Mouse (Mus musculus): Measurements from ENCODE around the gene Rasl10a. TPM values are rescaled to one million over a fixed set of nuclear protein-coding genes. Genes with fewer than 3 reads are reported as not detected.
"Not testable (repeated sequence)": the region's sequence is repeated elsewhere in the genome, so short reads cannot be mapped to it uniquely, and the experiment has no call there.

The Rasl10a gene
- polyA plus RNA-seq, 1 experiment from 2014 or later: 0.68 TPM

GRCm38 (mm10) chr11:5064282-5065055 lies 6.5 kb downstream of the Rasl10a start:
- H3K27ac ChIP-seq: 0 out of 2 replicates have a peak overlapping the region, but pooled peaks have one; percentile 14
- H3K4me1 ChIP-seq (replicated peaks): peaks cover 36% of the 10 kb centered on the region

DNA sequence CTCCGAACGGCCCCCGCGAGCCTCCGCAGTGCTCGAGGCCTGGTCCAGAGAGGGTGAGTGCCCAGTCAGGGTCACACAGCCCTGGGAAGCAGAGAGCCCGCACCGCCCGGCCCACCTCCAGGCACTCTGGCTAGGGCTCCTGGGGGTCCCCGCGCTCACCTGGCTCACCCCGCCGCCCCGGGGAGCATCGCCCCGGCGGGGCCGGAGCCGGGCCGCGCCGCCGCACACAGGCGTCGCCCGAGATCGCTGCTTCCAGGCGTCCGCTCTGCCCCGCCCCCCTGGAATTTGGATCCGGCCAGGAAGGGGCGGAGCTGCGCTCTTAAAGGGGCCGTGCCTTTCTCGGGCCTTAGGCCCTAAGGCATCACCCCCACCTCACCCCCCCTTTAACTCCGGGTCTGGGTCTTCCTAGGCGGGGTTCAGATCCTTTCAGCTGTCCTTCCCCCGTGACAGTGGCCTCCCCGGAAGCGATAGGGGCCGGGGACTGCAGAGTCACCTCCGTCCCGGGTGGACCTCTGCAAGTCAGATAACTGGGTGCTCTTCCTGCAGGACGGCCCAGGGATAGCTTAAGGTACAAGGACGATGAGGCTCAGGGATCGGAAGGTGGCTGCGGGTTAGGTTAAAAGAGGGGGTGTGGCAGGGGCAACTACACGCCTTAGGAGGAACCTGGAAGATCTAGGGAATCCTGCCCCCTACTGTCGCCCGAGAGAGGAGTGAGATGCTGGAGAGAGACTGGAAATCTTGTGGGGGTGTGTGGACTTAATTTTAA lies 7.3 kb downstream of the Rasl10a start, which contains the start of gene Gas2l1:
Gene Gas2l1, minus strand, starts transcription at position 272 of the 766 bp plus-strand sequence.
- Histone ChIP-seq H3K4me1 (replicated peaks) (peaks cover 36% of the 10 kb centered on the region), H3K4me2 (replicated peaks) (peak within 1 kb of the TSS; percentile 95), H3K9ac (peak within 1 kb of the TSS; percentile 82), H3K4me3 (replicated peaks) (peak within 1 kb of the TSS; percentile 76), H3K36me3 (peaks cover 18% of the 10 kb centered on the region), H3K27me3 (replicated peaks) (peaks cover 21% of the 10 kb centered on the region), H3K27ac (peak within 1 kb of the TSS; percentile 74), H3K9me3 (no peaks in the 10 kb centered on the region)
- ATAC-seq: peak; percentile 86
- WGBS: under 1% methylated on average over 50 of the region's 50 CpGs

More at GRCm38 (mm10) chr11:5064282-5065055, 6.5 kb downstream of the Rasl10a start:
- peaks cover 28% of the 10 kb centered on the region for H3K27me3 ChIP-seq (replicated peaks)
- peak overlapping the region; percentile 95 for H3K4me2 ChIP-seq (replicated peaks)
- no peak for ATAC-seq
- H3K4me3 ChIP-seq (replicated peaks): peak overlapping the region; percentile 76
- peak overlapping the region; percentile 82 for H3K9ac ChIP-seq
- H3K9me3 ChIP-seq: no peaks in the 10 kb centered on the region
- WGBS: 19% methylated on average over 38 of the region's 38 CpGs
- H3K36me3 ChIP-seq: peaks cover 17% of the 10 kb centered on the region

DNA sequence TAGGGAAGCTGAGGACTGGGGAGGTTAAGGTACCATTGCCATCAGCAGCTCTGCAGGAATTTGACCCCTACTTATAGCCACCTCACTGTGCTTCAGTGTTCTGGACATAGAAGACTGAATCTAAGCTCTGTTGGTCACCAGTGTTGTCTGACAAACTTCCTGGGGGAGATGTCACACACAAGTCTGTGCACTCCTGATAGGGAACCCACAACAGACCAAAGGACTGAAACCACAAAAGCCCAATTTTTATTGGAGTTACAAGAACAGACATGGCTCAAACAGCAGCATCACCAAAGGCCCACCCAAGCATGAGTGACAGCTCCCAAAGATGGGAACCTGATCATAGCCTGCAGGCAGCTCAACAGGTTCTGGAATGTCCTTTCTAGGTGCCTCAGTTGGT lies 9.1 kb downstream of the Rasl10a start:
- Histone ChIP-seq H3K4me2 (replicated peaks) (no peak overlapping the region), H3K4me1 (replicated peaks) (peaks cover 23% of the 10 kb centered on the region), H3K9ac (no peak overlapping the region), H3K36me3 (peaks cover 28% of the 10 kb centered on the region), H3K27ac (no peak overlapping the region), H3K27me3 (replicated peaks) (peaks cover 5% of the 10 kb centered on the region; the same call in 1 of the 2 replicates), H3K9me3 (no peaks in the 10 kb centered on the region), H3K4me3 (replicated peaks) (no peak overlapping the region)
- no peak for ATAC-seq

DNA sequence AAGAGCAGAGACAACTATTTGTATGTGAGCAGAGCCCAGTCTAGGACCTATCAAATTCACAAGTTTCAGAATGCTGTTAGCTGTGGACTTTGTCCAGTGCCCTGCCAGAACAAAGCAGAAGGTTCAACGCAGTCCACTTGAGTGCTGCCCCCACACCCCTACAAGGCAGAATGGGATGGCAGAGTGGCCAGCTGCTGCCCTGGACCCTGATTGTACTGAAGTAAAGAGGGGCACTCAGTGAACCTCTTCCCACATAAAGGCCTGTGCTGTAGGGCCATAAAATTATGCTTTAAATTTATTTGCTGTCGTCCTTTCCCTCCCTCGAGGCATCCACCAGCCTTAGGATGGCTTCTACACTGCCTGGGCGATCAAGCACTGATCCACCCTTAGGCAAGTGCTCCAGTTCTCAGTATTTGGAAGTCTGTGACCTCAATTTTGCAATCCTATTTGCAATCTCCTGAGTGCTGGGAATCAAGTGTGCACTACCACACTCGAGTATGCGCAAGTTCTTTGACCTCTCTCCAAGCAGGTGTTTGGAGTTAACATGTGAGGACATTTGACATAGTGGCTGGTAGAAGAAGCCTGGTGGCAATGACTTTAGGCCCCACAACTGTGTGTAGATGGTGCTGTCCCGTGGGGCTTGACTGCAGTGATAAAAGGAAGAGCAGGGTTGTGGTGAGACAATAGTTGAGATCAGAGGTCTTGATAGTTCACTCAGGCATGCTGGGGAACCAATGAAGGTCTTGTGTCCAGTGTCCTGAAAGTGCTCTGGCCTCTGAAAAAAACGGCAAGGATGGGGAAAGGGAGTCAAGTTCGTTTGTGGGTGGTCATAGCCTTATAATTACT lies 10.4 kb downstream of the Rasl10a start:
- Histone ChIP-seq H3K4me2 (replicated peaks) (no peak overlapping the region), H3K27me3 (replicated peaks) (no peaks in the 10 kb centered on the region; the same call in 1 of the 2 replicates), H3K36me3 (peaks cover 40% of the 10 kb centered on the region), H3K4me3 (replicated peaks) (no peak overlapping the region), H3K4me1 (replicated peaks) (peaks cover 14% of the 10 kb centered on the region), H3K9ac (no peak overlapping the region), H3K27ac (no peak overlapping the region), H3K9me3 (no peaks in the 10 kb centered on the region)
- WGBS: 80% methylated on average over 9 of the region's 9 CpGs
- no peak for ATAC-seq

GRCm38 (mm10) chr11:5074882-5075281 lies 17.0 kb downstream of the Rasl10a start:
- no peaks in the 10 kb centered on the region for H3K9me3 ChIP-seq
- 70% methylated on average over 4 of the region's 4 CpGs for WGBS
- ATAC-seq: no peak
- no peak overlapping the region for H3K4me3 ChIP-seq (replicated peaks)
- H3K4me2 ChIP-seq (replicated peaks): no peak overlapping the region
- H3K4me1 ChIP-seq (replicated peaks): no peaks in the 10 kb centered on the region
- H3K9ac ChIP-seq: no peak overlapping the region
- peaks cover 42% of the 10 kb centered on the region for H3K36me3 ChIP-seq
- H3K27ac ChIP-seq: no peak overlapping the region
- H3K27me3 ChIP-seq (replicated peaks): no peaks in the 10 kb centered on the region

DNA sequence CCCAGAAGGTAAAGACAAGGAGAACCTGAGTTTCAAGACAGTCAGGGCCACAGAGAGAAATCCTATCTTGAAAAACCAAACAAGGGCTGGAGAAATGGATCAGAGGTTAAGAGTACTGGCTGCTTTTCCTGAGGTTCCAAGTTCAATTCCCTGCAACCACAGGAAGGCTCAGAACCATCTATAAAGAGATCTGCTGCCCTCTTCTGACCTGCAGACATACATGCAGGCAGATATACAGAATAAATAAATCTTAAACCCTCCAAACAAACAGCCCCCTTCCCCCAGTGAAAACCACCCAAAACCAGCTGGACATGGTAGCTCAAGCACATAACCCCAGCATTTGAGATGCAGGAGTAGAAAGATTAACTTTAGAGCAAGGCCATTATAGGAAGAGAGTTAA lies 17.8 kb downstream of the Rasl10a start:
- Histone ChIP-seq H3K27me3 (replicated peaks) (no peaks in the 10 kb centered on the region), H3K4me1 (replicated peaks) (no peaks in the 10 kb centered on the region), H3K4me2 (replicated peaks) (no peak overlapping the region), H3K4me3 (replicated peaks) (no peak overlapping the region), H3K36me3 (peaks cover 41% of the 10 kb centered on the region), H3K9ac (no peak overlapping the region), H3K27ac (no peak overlapping the region), H3K9me3 (no peaks in the 10 kb centered on the region)
- ATAC-seq: no peak

GRCm38 (mm10) chr11:5076843-5077242 lies 18.9 kb downstream of the Rasl10a start:
- not testable (repeated sequence) for H3K27me3 ChIP-seq (replicated peaks); H3K4me3 ChIP-seq (replicated peaks); H3K9me3 ChIP-seq; H3K9ac ChIP-seq; H3K27ac ChIP-seq; H3K4me1 ChIP-seq (replicated peaks); H3K4me2 ChIP-seq (replicated peaks)
- peak; percentile 29; the same call in 1 of the 2 replicates for ATAC-seq
- H3K36me3 ChIP-seq: peaks cover 40% of the 10 kb centered on the region
- WGBS: 79% methylated on average over 4 of the region's 5 CpGs

- Histone ChIP-seq H3K4me3 (replicated peaks) (no peak overlapping the region), H3K27me3 (replicated peaks) (no peaks in the 10 kb centered on the region), H3K27ac (no peak overlapping the region), H3K4me1 (replicated peaks) (0 out of 2 replicates have a peak, but pooled peaks cover 2% of the 10 kb centered on the region), H3K36me3 (peaks cover 48% of the 10 kb centered on the region), H3K9ac (no peak overlapping the region), H3K9me3 (no peaks in the 10 kb centered on the region), H3K4me2 (replicated peaks) (no peak overlapping the region)
- 96% methylated on average over 1 of the region's 1 CpGs for WGBS
- no peak for ATAC-seq
Measured at GRCm38 (mm10) chr11:5089147-5089546, 31.2 kb downstream of the Rasl10a start.

DNA sequence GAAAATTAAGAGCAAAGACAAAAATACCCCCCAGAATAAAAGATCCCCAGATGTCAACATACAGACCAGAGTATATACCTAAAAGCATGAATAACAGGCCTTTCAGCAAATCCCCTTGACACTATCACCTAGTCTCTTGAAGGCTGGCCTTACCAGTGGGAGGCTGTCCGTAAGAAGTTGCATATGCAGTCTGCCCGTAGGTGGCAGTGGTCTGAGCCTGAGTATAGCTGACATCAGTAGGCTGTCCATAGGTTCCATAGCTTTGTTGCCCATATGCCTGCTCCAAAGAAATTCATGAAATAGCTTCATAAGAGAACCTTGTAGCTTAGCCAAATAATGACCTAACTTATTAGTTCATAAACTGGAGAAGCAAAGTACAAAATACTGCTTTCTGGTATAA lies 33.8 kb downstream of the Rasl10a start:
- 34% methylated on average over 2 of the region's 2 CpGs for WGBS
- Histone ChIP-seq H3K9ac (no peak overlapping the region), H3K36me3 (peaks cover 28% of the 10 kb centered on the region), H3K27me3 (replicated peaks) (no peaks in the 10 kb centered on the region), H3K9me3 (no peaks in the 10 kb centered on the region), H3K27ac (no peak overlapping the region), H3K4me3 (replicated peaks) (no peak overlapping the region), H3K4me1 (replicated peaks) (peaks cover 11% of the 10 kb centered on the region), H3K4me2 (replicated peaks) (no peak overlapping the region)
- ATAC-seq: no peak

- Histone ChIP-seq H3K4me1 (replicated peaks) (peaks cover 19% of the 10 kb centered on the region), H3K36me3 (peaks cover 2% of the 10 kb centered on the region; the same call in 1 of the 2 replicates), H3K9me3 (no peaks in the 10 kb centered on the region), H3K4me3 (replicated peaks) (no peak overlapping the region), H3K9ac (no peak overlapping the region), H3K27ac (no peak overlapping the region), H3K4me2 (replicated peaks) (peak overlapping the region; percentile 12; the same call in 1 of the 2 replicates), H3K27me3 (replicated peaks) (no peaks in the 10 kb centered on the region)
- ATAC-seq: no peak
- WGBS: 78% methylated on average over 5 of the region's 5 CpGs
Measured at GRCm38 (mm10) chr11:5095877-5096276, 37.9 kb downstream of the Rasl10a start.

- Histone ChIP-seq H3K9ac (no peak overlapping the region), H3K4me2 (replicated peaks) (peak overlapping the region; percentile 74), H3K9me3 (no peaks in the 10 kb centered on the region), H3K36me3 (peaks cover 2% of the 10 kb centered on the region; the same call in 1 of the 2 replicates), H3K27ac (no peak overlapping the region), H3K4me1 (replicated peaks) (peaks cover 25% of the 10 kb centered on the region), H3K27me3 (replicated peaks) (no peaks in the 10 kb centered on the region), H3K4me3 (replicated peaks) (peak overlapping the region; percentile 99)
- 55% methylated on average over 8 of the region's 8 CpGs for WGBS
- ATAC-seq: no peak
Measured at GRCm38 (mm10) chr11:5096480-5097020, 38.6 kb downstream of the Rasl10a start.
